Mouse (Mus musculus) testis, adult 2 months (tissue): ENCODE measurements around the gene Setd7. TPM values are rescaled to one million over a fixed set of nuclear protein-coding genes. Genes with fewer than 3 reads are reported as not detected.

Experiments
- H3K27ac ChIP-seq: fragments of 200-500 bp; 2 replicates; pipeline ENCODE4 v1.5.1; 2012; ENCODE audit warnings: low read depth, low read length; ENCODE audit not compliant: control insufficient read depth, insufficient read depth
- H3K27me3 ChIP-seq: fragments of 200-500 bp; 2 replicates; pipeline ENCODE4 v1.6.1; 2012; ENCODE audit warnings: mild to moderate bottlenecking, low read length, moderate library complexity; ENCODE audit not compliant: control insufficient read depth, insufficient read depth
- H3K36me3 ChIP-seq: fragments of 200-500 bp; 2 replicates; pipeline ENCODE4 v1.6.1; 2012; ENCODE audit warnings: mild to moderate bottlenecking, low read length; ENCODE audit not compliant: control insufficient read depth, insufficient read depth
- H3K4me1 ChIP-seq: fragments of 200-500 bp; 2 replicates; pipeline ENCODE4 v1.6.1; 2012; ENCODE audit warnings: low read length; ENCODE audit not compliant: control insufficient read depth, insufficient read depth
- H3K4me3 ChIP-seq: fragments of 200-500 bp; 2 replicates; pipeline ENCODE4 v1.5.1; 2012; ENCODE audit warnings: low read depth, mild to moderate bottlenecking, low read length, moderate library complexity, mixed read lengths; ENCODE audit not compliant: control insufficient read depth
- CTCF ChIP-seq: fragments of 200-500 bp; IDR thresholded peaks from 2 replicates; pipeline ENCODE4 v1.5.1; 2012; ENCODE audit warnings: low read depth, mild to moderate bottlenecking, inconsistent platforms, low read length, moderate library complexity; ENCODE audit not compliant: control insufficient read depth, insufficient read depth, insufficient replicate concordance
- POLR2A ChIP-seq: fragments of 200-500 bp; IDR thresholded peaks from 2 replicates; pipeline ENCODE4 v1.6.1; 2012; ENCODE audit warnings: low read depth, mild to moderate bottlenecking, inconsistent platforms, low read length, moderate library complexity; ENCODE audit not compliant: control insufficient read depth
- polyA plus RNA-seq: library from polyadenylated mRNA; depleted of rRNA; stranded (reverse); fragments of >200 nt; gene quantifications from 2 replicates; pipeline ENCODE4 v1.2.3, GENCODE M21; 2012

Gene Setd7
- polyA plus RNA-seq, 1 experiment: 1.6 TPM

GRCm38 (mm10) chr3:51540659-51541058 lies 20.0 kb downstream of the Setd7 start:
- Histone ChIP-seq H3K36me3 (no peaks in the 10 kb centered on the region), H3K4me3 (no peak overlapping the region), H3K27me3 (no peaks in the 10 kb centered on the region), H3K27ac (no peak overlapping the region), H3K4me1 (no peaks in the 10 kb centered on the region)
- no peak for TF ChIP-seq POLR2A
- no peak for TF ChIP-seq CTCF

DNA sequence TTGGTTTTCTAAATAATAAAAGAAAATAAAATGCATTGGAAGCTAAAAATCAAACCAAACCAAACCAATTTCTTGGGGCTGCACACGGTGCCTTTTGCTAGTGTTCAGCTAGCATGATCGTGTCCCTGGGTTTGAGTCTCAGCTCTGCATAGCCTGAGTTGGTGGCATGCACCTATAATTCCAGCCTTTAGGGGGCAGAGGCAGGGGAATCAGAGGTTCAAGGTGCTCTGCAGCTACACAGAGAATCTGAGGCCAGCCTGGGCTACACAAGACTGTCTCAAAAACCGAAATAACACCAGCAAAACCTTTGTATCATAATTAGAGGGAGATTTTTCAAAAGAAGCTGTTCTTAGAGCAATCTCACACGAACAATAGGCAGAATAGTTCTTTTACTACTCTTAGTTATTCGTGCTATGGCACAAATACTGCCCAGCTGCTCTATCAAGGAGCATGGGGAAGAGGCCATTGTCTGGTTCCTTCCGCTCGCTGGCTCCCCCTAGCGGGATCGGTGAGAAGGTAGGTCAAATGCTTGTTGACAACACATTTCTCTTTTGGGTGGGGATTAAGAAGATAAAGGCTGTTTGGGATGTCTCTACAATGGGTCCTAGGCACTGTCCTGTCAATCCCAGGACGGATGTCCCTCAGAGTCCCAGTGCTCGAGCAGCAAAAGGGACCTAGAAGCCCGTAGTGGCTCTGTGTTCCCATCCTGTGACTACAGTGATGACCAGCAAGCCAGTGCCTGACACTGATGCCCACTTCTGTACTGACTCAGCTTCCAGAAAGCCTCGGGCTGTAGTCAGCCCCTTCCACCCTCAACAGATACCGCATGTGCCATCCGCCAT lies 20.9 kb downstream of the Setd7 start:
- TF ChIP-seq CTCF (peak; percentile 67; the same call in 1 of the 2 replicates), POLR2A (no peak)
- Histone ChIP-seq H3K4me1 (no peaks in the 10 kb centered on the region), H3K4me3 (no peak overlapping the region), H3K36me3 (no peaks in the 10 kb centered on the region), H3K27me3 (no peaks in the 10 kb centered on the region), H3K27ac (no peak overlapping the region)

DNA sequence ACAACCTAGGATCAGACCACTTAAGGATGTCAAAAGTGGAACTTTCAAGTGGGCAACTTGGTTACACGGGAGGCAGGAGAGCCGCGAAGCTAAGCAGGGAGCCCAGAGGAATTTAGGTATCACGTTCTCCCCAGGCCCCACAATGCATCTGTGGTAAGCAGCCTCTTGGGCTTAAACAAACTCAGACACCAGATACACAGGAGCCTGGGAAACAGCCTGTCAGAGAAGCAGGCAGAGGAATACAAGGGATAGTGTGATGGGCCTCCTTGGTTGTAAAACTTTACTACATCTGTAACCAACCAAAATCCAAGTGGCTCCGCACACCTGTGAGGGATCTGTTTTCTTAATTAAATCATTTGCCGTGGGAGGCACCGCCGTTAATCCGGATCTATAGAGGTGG lies 26.7 kb downstream of the Setd7 start:
- Histone ChIP-seq H3K36me3 (no peaks in the 10 kb centered on the region), H3K27ac (no peak overlapping the region), H3K4me3 (no peak overlapping the region), H3K27me3 (no peaks in the 10 kb centered on the region), H3K4me1 (no peaks in the 10 kb centered on the region)
- TF ChIP-seq POLR2A (no peak), CTCF (no peak)

- TF ChIP-seq POLR2A (no peak), CTCF (no peak)
- Histone ChIP-seq H3K36me3 (no peaks in the 10 kb centered on the region), H3K27me3 (no peaks in the 10 kb centered on the region), H3K27ac (no peak overlapping the region), H3K4me3 (no peak overlapping the region), H3K4me1 (no peaks in the 10 kb centered on the region)
These were observed 27.1 kb downstream of the Setd7 start for GRCm38 (mm10) chr3:51533573-51533972.

DNA sequence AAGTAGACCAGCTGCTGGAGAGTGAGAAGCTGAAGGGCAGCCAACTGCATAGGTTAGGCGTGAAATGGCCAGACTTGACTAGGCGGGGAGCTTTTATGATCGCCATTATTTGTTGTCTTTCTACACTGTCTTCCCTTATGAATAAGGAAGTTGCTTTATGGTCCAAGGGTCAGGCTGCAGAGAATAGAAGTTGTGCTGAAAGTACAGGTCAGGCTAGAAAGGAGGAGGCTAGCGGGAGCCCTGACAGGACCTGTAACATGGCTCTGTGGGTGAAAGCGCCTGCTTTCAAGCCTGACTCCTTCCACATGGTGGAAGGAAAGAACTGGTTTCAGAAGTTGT lies 28.4 kb downstream of the Setd7 start:
- no peak for TF ChIP-seq CTCF
- TF ChIP-seq POLR2A: no peak
- Histone ChIP-seq H3K27ac (no peak overlapping the region), H3K27me3 (no peaks in the 10 kb centered on the region), H3K4me1 (no peaks in the 10 kb centered on the region), H3K4me3 (no peak overlapping the region), H3K36me3 (no peaks in the 10 kb centered on the region)

GRCm38 (mm10) chr3:51531473-51532281 lies 29.0 kb downstream of the Setd7 start:
- Histone ChIP-seq H3K4me3 (no peak overlapping the region), H3K27ac (peak overlapping the region; percentile 19), H3K4me1 (no peaks in the 10 kb centered on the region), H3K36me3 (no peaks in the 10 kb centered on the region), H3K27me3 (no peaks in the 10 kb centered on the region)
- TF ChIP-seq POLR2A (no peak), CTCF (no peak)

DNA sequence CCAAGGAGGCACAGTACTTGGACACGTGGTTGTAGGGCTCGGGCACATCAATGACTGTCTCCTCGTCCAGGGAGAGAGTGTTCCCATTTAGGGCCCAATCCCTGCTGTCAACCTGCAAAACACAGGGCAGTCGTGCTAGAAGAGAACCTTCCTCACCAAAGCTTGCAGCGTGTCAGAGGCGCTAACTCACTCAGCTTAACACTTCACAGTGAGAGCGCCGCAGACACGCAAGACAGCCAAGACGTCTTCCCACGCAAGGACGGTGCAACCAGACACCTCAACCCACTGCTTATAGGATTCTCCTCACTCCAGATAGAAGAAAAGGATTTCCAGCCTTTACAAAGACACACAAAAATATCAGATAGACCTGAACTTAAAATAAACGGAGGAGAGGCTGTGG lies 33.8 kb downstream of the Setd7 start:
- Histone ChIP-seq H3K27me3 (no peaks in the 10 kb centered on the region), H3K4me3 (no peak overlapping the region), H3K27ac (no peak overlapping the region), H3K4me1 (no peaks in the 10 kb centered on the region), H3K36me3 (no peaks in the 10 kb centered on the region)
- no peak for TF ChIP-seq POLR2A
- TF ChIP-seq CTCF: no peak
